Mouse (Mus musculus) layer of hippocampus, adult 8-10 months (tissue): ENCODE measurements around the gene Lrat. TPM values are rescaled to one million over a fixed set of nuclear protein-coding genes. Genes with fewer than 3 reads are reported as not detected.

Experiments used
- DNase-seq, 2 experiments: peaks; one replicate each; pipeline ENCODE4 v3.0.0; 2022; ENCODE audit warnings: low spot score in 2 of 2
- total RNA-seq, 4 experiments: library from RNA; stranded (reverse); gene quantifications; 2 replicates each; pipeline ENCODE4 v1.2.4; 2022

Gene Lrat
- total RNA-seq, result under 1 TPM; 0.06 to 0.08 (median 0.07) TPM

DNA sequence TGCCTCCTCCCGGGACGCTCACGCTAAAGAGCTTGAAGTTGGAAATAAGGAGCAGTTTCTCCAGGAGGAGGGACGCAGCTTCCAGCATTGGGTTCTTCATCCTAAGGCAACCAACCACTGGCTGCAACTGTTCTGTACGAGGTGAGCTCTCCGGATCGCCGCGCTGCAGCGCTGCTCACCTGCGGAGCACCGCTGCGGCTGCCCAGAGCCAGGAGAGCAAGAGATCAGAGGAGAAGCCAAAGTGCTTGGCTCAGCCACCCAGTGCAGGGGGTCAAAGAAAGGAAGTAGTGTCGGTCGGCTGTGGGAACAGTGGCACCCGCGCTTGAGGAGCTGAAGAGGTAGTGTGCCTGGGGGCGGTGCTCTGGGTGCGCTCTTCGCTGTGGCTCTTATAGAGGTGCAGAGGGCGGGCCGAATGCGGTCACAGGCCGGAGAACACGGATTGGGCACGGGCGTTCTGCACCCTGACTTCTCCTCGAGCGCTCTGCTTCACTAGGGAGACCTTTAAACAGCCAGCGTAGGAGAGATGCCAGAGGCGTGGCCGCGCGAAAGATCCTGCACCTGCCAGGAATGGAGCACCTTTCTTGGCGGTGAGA lies at the start of gene Lrat:
TSS of gene Lrat (minus strand) at position 361 of the 593 bp plus-strand sequence.
- DNase-seq, result no peak

GRCm38 (mm10) chr3:82952173-82952962 lies 48.6 kb upstream of the Lrat start:
- no peak for DNase-seq

GRCm38 (mm10) chr3:82950639-82951038 lies 46.9 kb upstream of the Lrat start:
- DNase-seq, result no peak

DNA sequence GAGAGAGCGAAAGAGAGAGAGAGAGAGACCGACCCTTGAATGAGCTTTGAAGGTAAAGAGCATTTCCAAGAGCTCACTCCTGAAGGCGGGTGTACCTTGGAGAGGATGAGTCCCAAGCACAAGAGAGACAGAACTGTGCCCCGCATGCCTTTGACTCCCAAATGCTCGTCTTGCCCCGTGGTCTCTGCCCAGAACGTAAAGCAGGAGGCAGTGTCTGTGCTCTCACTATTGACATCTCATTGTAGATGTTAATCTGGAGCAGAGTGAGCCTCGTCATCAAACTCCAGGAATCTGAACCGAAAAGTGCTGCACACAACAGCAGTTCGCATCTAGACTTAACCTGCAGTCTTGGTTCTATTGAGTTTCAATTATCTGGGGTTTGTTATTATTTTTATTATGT lies 46.4 kb upstream of the Lrat start:
- no peak for DNase-seq

DNA sequence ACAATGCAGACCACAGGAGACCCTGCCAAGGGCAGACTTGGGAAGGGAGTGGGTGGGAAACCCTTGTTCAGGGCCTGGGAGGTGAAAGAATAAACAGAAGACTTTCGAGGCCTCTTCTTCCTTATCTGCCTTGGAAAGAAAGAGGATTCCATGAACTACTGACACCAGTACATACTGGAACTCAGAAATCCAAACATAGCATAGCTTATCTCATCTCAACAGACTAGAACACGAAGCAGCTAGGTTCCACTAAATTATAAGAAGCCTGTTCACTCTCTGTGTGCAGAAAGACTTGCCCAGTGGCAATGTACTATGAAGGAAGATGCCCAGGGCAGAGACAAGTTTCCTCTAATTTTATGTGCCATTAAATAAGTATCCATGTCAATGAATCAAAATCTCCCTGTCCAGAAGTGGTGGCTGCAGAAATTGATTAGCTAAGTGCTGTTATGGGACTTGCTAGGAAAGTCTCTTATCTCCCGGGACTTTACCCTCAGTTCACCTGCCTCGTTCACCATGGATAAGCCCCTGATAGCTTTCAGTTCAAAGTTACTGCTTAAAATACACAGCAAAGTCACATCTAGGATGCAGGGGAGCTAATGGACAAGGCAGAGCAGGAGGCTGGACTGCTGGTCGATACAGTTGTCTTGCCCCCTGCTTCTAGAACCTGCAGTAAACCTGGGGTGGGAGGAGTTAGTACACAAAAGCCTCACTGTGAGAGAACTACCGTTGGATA lies 42.8 kb upstream of the Lrat start:
- DNase-seq, result no peak

DNA sequence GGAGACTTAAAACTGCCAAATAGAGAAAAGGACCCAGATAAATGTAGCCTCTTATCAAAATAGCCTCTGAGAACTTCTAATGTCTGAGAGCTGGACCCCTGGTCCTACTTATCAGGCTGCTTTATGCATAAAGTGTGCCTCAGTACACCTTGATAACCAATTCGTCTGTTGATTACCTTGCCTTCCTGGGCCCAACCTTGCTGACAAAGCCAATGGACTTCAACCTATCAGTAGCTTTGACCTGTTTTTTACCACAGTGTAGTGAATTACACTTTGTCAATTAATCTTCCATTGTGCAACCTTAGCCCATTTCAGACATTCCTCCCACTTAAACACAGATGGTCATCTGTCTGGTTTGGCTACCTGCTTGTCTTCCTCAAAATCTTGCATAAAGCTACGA lies 24.1 kb upstream of the Lrat start:
- no peak for DNase-seq

GRCm38 (mm10) chr3:82915632-82916031 lies 11.9 kb upstream of the Lrat start:
- no peak for DNase-seq

DNA sequence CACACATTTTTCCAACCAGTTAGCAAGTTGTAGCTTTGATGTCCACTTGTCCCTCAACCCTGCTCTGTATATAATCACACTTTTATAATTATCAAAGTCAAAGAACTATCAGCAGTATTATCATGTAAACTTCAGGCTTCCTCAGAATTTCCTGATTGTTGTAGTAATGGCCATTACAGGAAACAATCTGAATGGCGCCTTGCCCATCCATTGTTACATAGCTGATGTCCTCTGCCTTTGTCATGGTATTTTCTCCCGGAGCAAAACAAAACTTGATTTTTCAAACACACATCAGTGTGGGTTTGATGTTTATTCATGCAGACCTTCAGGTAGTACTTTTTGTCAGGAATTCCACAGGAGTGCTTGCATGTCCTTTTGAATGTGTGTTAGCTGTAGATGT lies 4.9 kb upstream of the Lrat start:
- DNase-seq, result no peak

DNA sequence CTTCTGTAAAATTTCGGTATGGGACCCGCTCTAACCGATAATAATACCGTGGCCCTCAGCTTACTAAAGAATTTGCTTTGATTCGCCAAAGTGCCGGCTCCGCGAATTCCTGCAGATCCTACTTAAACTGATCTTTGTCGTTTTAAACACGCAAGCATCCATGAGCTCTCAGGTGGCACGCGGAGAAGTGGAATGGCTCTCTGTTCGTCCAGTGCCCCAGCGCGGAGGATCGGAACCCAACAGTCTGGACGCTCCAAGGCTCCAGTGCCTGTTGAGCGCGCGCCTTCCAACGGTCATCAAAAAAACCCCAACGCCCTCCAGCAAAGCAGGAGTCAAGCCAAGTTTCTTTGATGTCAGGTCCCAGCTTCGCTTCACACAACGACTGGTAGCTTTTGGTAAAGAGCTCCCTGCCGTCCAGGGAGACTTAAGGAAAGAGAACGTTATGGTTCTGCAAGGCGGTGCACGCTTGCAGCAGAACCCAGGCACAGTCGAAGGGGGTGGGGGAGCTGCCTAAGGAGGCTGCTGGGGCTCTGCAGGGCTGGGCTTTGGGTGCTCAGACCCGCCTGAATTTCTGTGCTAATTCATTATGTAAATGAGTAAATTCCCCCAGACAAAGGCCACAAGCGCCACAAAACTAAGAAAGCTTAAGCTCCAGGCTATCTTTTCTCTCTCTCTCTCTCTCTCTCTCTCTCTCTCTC lies 587 bp upstream of the Lrat start:
- no peak for DNase-seq

GRCm38 (mm10) chr3:82902757-82903612 lies 788 bp downstream of the Lrat start:
- DNase-seq, result no peak

DNA sequence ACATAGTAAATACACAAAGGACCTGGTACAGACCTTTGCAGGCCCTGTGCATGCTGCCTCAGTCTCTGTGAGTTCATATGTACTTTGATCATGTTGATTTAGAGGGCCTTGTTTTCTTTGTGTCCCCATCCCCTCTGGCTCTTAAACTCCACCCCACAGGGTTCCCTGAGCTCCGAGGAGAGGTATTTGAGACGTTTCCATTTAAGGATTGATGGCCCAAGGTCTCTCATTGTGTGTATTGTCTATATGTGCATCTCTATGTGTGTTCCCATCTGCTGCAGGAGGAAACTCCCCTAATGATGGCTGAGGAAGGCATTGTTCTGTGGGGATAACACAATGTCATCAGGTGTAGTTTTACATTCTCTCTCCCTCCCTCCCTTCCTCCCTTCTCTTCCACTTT lies 14.9 kb downstream of the Lrat start:
- no peak for DNase-seq

DNA sequence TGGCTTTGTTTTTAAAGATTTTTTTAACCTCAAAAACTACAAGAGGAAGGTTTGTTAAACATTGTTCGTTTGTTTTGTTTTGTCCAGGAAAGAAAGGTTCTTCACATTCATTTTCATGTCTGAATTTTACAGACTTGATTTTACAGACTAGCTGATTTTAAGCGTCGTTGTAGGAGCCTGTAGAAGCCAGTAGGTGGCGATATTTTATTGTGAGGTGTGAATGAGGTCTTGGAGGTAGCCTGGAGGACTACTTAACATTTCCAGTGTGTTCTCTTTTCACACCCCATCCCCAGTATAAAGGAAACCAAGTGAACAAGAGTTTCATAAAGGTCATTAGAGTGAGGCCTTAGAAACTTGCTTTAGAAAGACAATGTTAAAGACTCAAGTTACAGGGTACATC lies 26.5 kb downstream of the Lrat start:
- no peak for DNase-seq

- peak; percentile 56 to 59 for DNase-seq
Observed at GRCm38 (mm10) chr3:82876372-82876739, 27.4 kb downstream of the Lrat start, which contains the start of gene Rbm46. Gene Rbm46 (minus strand): TSS chr3:82876483.

- DNase-seq, result no peak
Observed at GRCm38 (mm10) chr3:82875671-82876371, 28.0 kb downstream of the Lrat start.

DNA sequence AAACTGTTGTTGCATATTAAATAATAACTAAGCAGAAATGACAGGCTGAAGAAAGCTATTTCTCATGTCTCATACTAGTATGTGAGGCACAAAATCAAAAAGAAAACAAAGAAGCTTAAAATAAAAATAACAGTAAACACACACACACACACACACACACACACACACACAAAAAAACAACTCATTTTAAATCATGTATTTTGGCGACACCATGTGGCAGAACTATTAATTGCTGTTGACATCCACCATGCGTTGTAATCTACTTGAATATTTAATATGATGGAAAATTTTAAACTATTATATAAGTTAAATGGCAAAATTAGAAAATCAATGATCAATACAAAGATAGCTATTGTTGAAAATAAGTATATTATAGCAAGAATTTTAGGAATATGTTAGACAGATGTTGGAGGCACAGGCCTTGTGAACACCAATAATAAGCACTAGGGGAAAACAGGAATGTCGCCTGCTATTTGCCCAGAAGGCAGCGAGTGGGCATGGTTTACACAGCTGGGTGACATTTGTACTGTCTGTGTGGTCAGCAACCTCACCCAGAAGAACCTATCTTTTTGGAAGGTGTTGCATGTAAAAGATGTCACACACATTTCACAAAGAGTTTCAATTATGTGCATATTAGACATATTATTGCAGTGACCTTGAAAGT lies 46.2 kb downstream of the Lrat start:
- peak in 1 of 2 experiments; percentile 33 for DNase-seq
